ENCODE assay signal across 21 mouse cellular contexts in the genomic region with DNA sequence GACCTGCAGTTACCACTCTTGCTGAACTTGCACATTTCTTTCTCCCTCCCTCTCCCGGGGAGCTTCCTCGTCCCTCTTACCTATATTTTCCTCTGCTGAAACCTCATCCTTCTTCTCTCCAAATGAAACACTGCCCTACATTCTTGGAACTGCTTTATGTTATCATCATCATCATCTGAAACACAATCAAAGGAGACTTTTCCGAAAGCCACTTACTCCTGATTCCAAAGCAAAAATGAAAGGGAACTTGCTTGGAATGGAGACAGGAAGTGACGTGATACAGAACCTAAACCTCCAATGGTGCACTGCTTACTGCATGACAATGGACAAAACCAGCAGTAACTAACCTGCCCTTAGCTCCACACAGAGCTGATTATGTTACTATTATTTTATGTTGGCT.
"Had no signal": no experiment of that assay in that cellular context is flagged by ENCODE, and none has a peak within 500 bp of the region (broad histone marks: within the 10 kb centered on the region; RNA-seq: fewer than 3 reads in every experiment).

No protein-coding gene starts in this region.

- H3K4me1 ChIP-seq: kidney, embryonic 15.5 days; limb, embryonic 12.5 days; limb, embryonic 15.5 days; liver, embryonic 13.5 days; neural tube, embryonic 12.5 days had no signal

- DNase-seq: kidney, adult 2 months; kidney, postnatal 10 days; kidney, postnatal 36 days; layer of hippocampus, postnatal 36 days; left cerebral cortex, postnatal 4 days; liver, embryonic 13.5 days; lung, adult 2 months; lung, postnatal 14 days; lung, postnatal 4 days; midbrain, embryonic 14.5 days; retina, postnatal 1 day; thymus, adult 18-20 months; thymus, postnatal 14 days; thymus, postnatal 4 days had no signal

- H3K9me3 ChIP-seq: kidney, embryonic 15.5 days; limb, embryonic 12.5 days; limb, embryonic 15.5 days; liver, embryonic 13.5 days; neural tube, embryonic 12.5 days; neural tube, embryonic 15.5 days had no signal

- H3K4me3 ChIP-seq: kidney, embryonic 15.5 days; left cerebral cortex, adult 2 months; limb, embryonic 12.5 days; limb, embryonic 15.5 days; liver, embryonic 13.5 days; neural tube, embryonic 12.5 days; neural tube, embryonic 15.5 days had no signal

- H3K9ac ChIP-seq: kidney, embryonic 15.5 days; limb, embryonic 12.5 days; limb, embryonic 15.5 days; liver, embryonic 13.5 days; neural tube, embryonic 12.5 days; neural tube, embryonic 15.5 days had no signal

- H3K27ac ChIP-seq: kidney, embryonic 15.5 days; left cerebral cortex, adult 2 months; limb, embryonic 12.5 days; limb, embryonic 15.5 days; liver, embryonic 13.5 days; neural tube, embryonic 12.5 days; neural tube, embryonic 15.5 days had no signal

- H3K36me3 ChIP-seq: kidney, embryonic 15.5 days; limb, embryonic 12.5 days; limb, embryonic 15.5 days; liver, embryonic 13.5 days; neural tube, embryonic 12.5 days; neural tube, embryonic 15.5 days had no signal

- H3K27me3 ChIP-seq: kidney, embryonic 15.5 days; limb, embryonic 12.5 days; limb, embryonic 15.5 days; liver, embryonic 13.5 days; neural tube, embryonic 12.5 days; neural tube, embryonic 15.5 days had no signal

- H3K4me2 ChIP-seq: kidney, embryonic 15.5 days; limb, embryonic 12.5 days; limb, embryonic 15.5 days; liver, embryonic 13.5 days; midbrain, embryonic 11.5 days; neural tube, embryonic 12.5 days; neural tube, embryonic 15.5 days had no signal
